Mouse (Mus musculus) splenic B cell, adult 2 months (primary cell): ENCODE results near the gene Sec62.
A peak's percentile ranks its signal among the peaks of the same experiment; 100 is the strongest.

Experiments used
- DNase-seq: peaks from one replicate; pipeline ENCODE4 v3.0.0-alpha.2; 2011; ENCODE audit warnings: low read depth, low spot score
- H3K27me3 ChIP-seq: 2 replicates; pipeline ENCODE4 v1.6.1; 2012; ENCODE audit warnings: mild to moderate bottlenecking, low read length, moderate library complexity, mixed read lengths; ENCODE audit not compliant: control insufficient read depth, poor library complexity, insufficient read depth, severe bottlenecking
- H3K36me3 ChIP-seq: 2 replicates; pipeline ENCODE4 v1.6.1; 2012; ENCODE audit warnings: mild to moderate bottlenecking, low read length, moderate library complexity, mixed read lengths; ENCODE audit not compliant: control insufficient read depth, poor library complexity, insufficient read depth, severe bottlenecking

Sec62 gene

DNA sequence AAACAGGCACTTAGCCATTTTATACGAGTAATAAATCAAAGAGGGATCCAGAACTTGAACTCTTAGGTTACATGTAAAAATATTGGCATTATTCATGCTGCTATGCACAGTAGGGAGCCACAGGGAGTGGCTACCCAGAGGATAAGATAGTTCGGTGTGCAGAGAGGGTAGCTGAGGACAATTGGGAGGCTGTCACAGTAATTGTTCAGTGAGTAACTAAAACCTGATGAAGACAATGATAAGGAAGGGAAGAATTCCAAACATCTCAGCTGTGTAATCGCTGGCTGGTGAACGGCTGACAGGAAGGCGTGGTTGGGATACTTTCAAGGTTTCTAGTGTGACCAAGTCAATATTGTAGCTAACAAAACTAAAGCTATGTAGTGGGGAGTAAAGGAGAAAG is 4.1 kb upstream of the Sec62 start:
- no peaks in the 10 kb centered on the region for H3K27me3 ChIP-seq
- no peak for DNase-seq
- no peaks in the 10 kb centered on the region for H3K36me3 ChIP-seq

GRCm38 (mm10) chr3:30793403-30794221 is 937 bp downstream of the Sec62 start:
- peak; percentile 41 for DNase-seq
- H3K27me3 ChIP-seq: no peaks in the 10 kb centered on the region

GRCm38 (mm10) chr3:30802171-30802570 is 9.5 kb downstream of the Sec62 start:
- DNase-seq: no peak
- Histone ChIP-seq H3K36me3 (0 out of 2 replicates have a peak, but pooled peaks cover 3% of the 10 kb centered on the region), H3K27me3 (no peaks in the 10 kb centered on the region)

More at GRCm38 (mm10) chr3:30793403-30794221, 937 bp downstream of the Sec62 start:
- no peaks in the 10 kb centered on the region for H3K36me3 ChIP-seq

DNA sequence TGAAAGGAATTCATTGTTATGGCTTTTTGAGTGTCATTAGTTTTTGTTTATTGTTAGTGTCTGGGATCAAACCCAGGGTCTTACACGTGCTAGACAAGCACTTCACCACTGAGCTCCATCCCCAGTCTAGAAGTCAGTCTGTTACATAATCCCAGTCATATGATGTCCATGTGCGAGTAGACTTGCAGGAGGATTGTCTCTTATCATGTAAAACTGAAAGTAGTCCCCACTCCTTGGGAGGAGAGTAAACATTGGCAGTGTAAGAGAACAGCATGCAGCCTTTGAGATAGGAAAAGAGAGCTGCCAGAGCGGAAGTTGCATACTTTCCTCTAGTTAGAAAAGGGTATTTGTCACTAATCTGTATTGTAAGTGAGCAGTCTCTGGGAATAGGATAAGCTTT is 20.2 kb downstream of the Sec62 start:
- no peaks in the 10 kb centered on the region for H3K27me3 ChIP-seq
- DNase-seq: no peak
- peaks cover 14% of the 10 kb centered on the region for H3K36me3 ChIP-seq

- H3K36me3 ChIP-seq: peaks cover 11% of the 10 kb centered on the region; the same call in 1 of the 2 replicates
- no peak for DNase-seq
- H3K27me3 ChIP-seq: no peaks in the 10 kb centered on the region
Measured at GRCm38 (mm10) chr3:30818630-30819125, 26.0 kb downstream of the Sec62 start.

- no peak for DNase-seq
- peaks cover 7% of the 10 kb centered on the region; the same call in 1 of the 2 replicates for H3K36me3 ChIP-seq
- no peaks in the 10 kb centered on the region for H3K27me3 ChIP-seq
Measured at GRCm38 (mm10) chr3:30822163-30822562, 29.5 kb downstream of the Sec62 start.

DNA sequence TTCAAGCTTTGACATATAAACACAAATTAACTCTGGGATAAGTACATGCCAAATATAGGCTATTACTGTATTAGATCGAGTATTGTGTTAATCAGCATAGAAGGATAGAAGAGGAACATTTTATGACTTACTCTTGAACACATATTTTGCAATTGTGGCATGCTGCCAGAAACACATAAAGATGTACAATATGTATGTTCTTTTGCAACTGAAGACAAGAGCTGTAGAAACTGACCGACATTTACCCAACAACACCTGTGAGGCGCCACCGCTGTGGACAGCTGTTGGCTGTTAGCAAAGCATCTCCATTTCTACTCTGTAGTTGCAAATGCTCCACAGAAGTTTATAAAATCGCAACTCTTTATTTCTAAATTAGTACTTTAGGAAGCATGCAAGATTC is 33.4 kb downstream of the Sec62 start:
- H3K36me3 ChIP-seq: no peaks in the 10 kb centered on the region
- no peaks in the 10 kb centered on the region for H3K27me3 ChIP-seq
- no peak for DNase-seq

DNA sequence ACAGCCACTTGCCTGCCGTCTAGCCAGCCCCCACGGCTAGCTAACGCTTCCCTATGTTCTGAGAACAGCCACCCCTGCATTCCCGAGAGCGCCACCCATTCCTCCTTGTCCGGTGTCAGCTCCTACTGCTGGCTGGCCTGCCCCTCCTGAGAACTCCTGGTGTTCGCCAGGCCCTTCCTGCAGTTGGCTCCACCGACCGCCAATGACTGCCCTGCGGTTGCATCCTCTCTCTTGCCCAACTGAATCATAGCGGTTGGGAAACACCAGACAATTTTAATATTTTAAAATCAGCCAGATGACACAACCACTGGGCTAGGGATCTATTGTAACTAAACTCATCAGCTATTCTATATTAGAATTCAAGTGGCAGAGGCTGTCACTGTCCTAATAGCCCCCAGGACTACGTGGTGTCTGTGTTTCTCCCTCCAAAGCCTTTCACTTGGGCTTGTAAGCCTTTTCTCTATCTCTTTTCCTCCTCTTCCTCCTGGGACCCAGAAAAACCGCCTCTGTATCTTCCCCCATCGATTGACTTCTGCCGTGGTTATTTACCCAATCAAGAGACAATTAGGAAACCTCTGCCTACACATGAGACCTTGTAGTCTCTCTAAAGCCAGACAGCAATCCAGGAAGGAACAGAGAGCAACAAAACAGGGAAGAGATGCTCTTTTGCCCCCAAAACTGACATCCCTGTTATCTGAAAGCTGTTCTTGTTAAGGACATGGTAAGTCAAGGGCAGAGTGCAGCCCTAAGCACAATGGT is 39.4 kb downstream of the Sec62 start:
- DNase-seq: no peak
- H3K27me3 ChIP-seq: no peaks in the 10 kb centered on the region
- no peaks in the 10 kb centered on the region for H3K36me3 ChIP-seq

GRCm38 (mm10) chr3:30833254-30833653 is 40.6 kb downstream of the Sec62 start:
- DNase-seq: no peak
- H3K36me3 ChIP-seq: no peaks in the 10 kb centered on the region
- no peaks in the 10 kb centered on the region for H3K27me3 ChIP-seq

DNA sequence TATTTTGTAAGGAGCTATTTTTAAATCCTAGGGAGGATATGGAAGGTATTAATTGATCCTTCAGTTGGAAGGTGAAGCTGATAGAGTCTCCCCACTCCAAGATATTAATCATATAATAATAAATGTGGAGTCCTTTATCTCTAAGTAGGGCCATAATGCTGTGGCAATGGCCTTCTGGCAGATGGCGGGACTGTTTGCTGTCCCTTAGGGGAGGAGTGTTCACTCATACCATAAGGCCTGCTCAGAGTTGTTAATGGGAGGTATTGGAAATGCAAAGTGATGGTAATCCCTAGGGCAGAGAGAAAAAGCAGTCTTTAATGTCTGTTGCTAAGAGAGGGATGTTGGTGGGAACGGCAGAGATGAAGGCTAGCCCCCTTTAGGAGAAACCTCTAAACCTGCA is 53.1 kb downstream of the Sec62 start:
- no peak for DNase-seq
- Histone ChIP-seq H3K36me3 (no peaks in the 10 kb centered on the region), H3K27me3 (no peaks in the 10 kb centered on the region)

DNA sequence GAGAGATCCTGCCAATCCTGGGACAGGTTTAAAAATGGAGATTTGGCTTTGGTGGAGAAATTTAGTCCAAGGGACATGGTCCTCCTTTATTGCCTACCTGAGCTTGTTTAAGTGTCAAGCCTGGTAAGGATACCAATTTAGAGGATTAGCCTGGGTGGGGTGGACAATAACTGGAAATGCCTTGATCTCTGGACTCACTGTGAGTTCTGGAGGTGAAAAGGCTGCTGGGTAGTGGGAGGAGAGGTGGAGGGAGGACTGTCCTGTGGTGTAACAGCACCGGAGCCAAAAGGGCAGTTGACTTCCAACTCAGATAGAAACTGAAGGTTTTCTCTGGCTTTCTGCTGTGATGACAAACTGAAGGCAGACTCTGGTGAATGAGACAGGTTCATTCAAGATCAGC is 54.7 kb downstream of the Sec62 start:
- Histone ChIP-seq H3K36me3 (no peaks in the 10 kb centered on the region), H3K27me3 (no peaks in the 10 kb centered on the region)
- DNase-seq: no peak

- DNase-seq: no peak
- no peaks in the 10 kb centered on the region for H3K27me3 ChIP-seq
- no peaks in the 10 kb centered on the region for H3K36me3 ChIP-seq
Measured at GRCm38 (mm10) chr3:30851422-30851821, 58.7 kb downstream of the Sec62 start.

DNA sequence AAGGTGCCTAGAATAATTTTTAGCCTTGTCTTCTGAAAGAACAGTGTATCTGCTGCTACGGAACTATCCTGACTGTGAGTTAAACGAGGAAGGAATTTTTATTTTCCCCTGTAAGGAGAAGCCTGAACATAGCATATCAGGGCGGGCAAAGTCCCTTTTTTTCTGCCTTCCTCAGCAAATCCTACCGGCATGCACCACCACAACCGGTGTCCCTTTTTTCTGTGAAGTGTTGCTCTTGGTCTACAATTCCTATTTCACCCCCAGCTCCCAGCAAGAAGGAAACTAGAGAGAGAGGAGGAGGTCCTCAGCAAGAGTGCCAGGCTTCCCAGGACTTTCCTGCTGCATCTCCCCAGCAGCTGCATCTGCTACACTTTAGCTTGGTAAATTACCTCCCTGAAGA is 60.9 kb downstream of the Sec62 start:
- no peaks in the 10 kb centered on the region for H3K36me3 ChIP-seq
- no peak for DNase-seq
- no peaks in the 10 kb centered on the region for H3K27me3 ChIP-seq

- no peaks in the 10 kb centered on the region for H3K36me3 ChIP-seq
Measured at GRCm38 (mm10) chr3:30855604-30856458, 63.2 kb downstream of the Sec62 start, which contains the start of gene Gpr160. Gene Gpr160, plus strand, starts transcription at chr3:30855950.

More at GRCm38 (mm10) chr3:30855604-30856458, 63.2 kb downstream of the Sec62 start, which contains the start of gene Gpr160:
- peak; percentile 77 for DNase-seq
- H3K27me3 ChIP-seq: no peaks in the 10 kb centered on the region
